Mouse (Mus musculus) limb, embryonic 15.5 days (tissue): ENCODE measurements around the gene Dtwd1. TPM values are rescaled to one million over a fixed set of nuclear protein-coding genes. Genes with fewer than 3 reads are reported as not detected.
A peak's percentile ranks its signal among the peaks of the same experiment; 100 is the strongest.

Experiments used
- ATAC-seq: fragments of 200-750 bp; cut with Nextera tagmentation; 2 replicates; pipeline ENCODE4 v1.8.0; 2017; ENCODE audit warnings: low read depth, moderate TSS enrichment; ENCODE audit not compliant: insufficient number of reproducible peaks, low FRiP score, low TSS enrichment
- H3K27ac ChIP-seq: fragments of 300-500 bp; sonication (generic); 2 replicates; pipeline ENCODE4 v1.5.1; 2015; ENCODE audit warnings: moderate library complexity, mild to moderate bottlenecking, inconsistent platforms
- H3K27me3 ChIP-seq: fragments of 300-500 bp; sonication (generic); 2 replicates; pipeline ENCODE4 v1.6.1; 2015; ENCODE audit warnings: inconsistent platforms
- H3K36me3 ChIP-seq: fragments of 300-500 bp; sonication (generic); 2 replicates; pipeline ENCODE4 v1.6.1; 2015; ENCODE audit warnings: inconsistent platforms
- H3K4me1 ChIP-seq: fragments of 300-500 bp; sonication (generic); 2 replicates; pipeline ENCODE4 v1.6.1; 2015; ENCODE audit warnings: inconsistent platforms
- H3K4me2 ChIP-seq: fragments of 300-500 bp; sonication (generic); 2 replicates; pipeline ENCODE4 v1.6.1; 2015; ENCODE audit warnings: mild to moderate bottlenecking, inconsistent platforms
- H3K4me3 ChIP-seq: fragments of 300-500 bp; sonication (generic); 2 replicates; pipeline ENCODE4 v1.5.1; 2015; ENCODE audit warnings: mild to moderate bottlenecking, inconsistent platforms
- H3K9ac ChIP-seq: fragments of 300-500 bp; sonication (generic); 2 replicates; pipeline ENCODE4 v1.6.1; 2015; ENCODE audit warnings: inconsistent platforms
- H3K9me3 ChIP-seq: fragments of 300-500 bp; sonication (generic); 2 replicates; pipeline ENCODE4 v1.6.1; 2016; ENCODE audit warnings: inconsistent platforms
- WGBS: fragments of 180-500 bp; shearing (Covaris S2); methylation state at CpG from one replicate; pipeline ENCODE4 v1.1.7; 2015; 5-methylcytosine and 5-hydroxymethylcytosine counted together
- polyA plus RNA-seq: library from polyadenylated mRNA; unstranded; fragments of >200 nt; fragmentation: Nextera tagmentation; extraction: Ambion mirVana; gene quantifications from 2 replicates; pipeline ENCODE4 v1.2.1, GENCODE M21; 2015

Dtwd1 gene
- 25.7 and 25.9 TPM in 2 replicates for polyA plus RNA-seq

DNA sequence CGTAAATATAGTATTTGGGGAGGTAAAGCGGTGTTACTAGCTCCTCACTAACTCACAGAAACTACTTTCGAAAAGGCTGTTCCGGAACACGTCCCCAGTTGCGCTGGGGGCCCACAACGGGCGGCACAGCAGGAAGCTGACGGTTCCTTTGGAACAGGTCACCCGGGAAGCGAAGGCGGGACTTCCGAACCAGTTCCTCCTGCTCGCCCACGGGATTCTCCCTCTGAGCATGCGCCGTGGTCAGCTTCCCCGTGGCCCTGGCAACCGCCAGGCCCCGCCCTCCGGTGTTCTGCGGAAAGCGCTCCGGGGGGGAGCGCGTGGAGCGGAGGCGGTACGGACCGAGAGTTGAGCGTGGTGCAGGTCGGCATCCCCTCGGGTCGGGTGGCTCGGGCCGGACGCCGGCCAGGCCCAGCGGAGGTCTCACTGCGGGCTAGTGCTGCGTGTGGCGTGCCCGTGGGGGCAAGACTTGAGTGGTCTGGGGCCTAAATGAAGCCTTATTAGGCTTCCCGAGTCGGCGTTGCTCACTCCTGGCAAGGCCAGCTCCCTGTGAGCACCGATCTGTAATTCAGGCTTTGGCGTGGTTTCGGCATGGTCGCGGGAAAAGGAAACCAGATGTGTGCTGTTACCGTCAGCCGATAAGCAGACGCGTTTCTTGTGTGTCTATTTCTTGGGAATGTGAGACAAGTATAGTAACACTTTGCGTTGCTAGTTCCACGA, at the start of gene Dtwd1, which contains the start of gene Fam227b:
Gene Dtwd1 (plus strand): TSS at position 287 of the 717 bp plus-strand sequence.
Gene Fam227b (minus strand): TSS at position 150 of the 717 bp plus-strand sequence.
- Histone ChIP-seq H3K9me3 (no peaks in the 10 kb centered on the region), H3K4me1 (peaks cover 8% of the 10 kb centered on the region; the same call in 1 of the 2 replicates), H3K4me2 (peak within 1 kb of the TSS; percentile 50), H3K36me3 (peaks cover 8% of the 10 kb centered on the region; the same call in 1 of the 2 replicates), H3K4me3 (peak within 1 kb of the TSS; percentile 75), H3K27ac (peak within 1 kb of the TSS; percentile 97), H3K27me3 (no peaks in the 10 kb centered on the region), H3K9ac (peak within 1 kb of the TSS; percentile 87)
- WGBS, result under 1% methylated on average over 56 of the region's 57 CpGs
- peak; percentile 99 for ATAC-seq

DNA sequence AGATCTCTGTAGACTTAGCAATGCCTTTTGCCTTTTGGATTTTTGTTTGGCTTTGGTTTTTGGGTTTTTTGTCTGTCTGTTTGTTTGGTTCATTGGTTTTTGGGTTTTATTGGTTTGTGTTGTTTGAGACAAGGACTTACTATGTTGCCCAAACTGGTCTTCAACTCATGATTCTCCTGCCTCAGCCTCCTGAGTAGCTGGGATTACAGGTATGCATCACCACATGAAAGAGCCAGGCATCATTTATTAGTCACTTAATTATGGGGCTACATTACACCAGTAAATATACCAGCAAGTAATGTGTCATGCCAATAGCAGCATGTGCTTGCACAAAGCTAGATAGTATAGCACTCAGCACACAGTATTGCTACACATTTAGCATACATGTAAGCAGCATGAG, 4.2 kb upstream of the Dtwd1 start:
- no peak overlapping the region for H3K4me3 ChIP-seq
- H3K9me3 ChIP-seq, result no peaks in the 10 kb centered on the region
- ATAC-seq, result no peak
- H3K27me3 ChIP-seq, result no peaks in the 10 kb centered on the region
- H3K27ac ChIP-seq, result no peak overlapping the region
- 0 out of 2 replicates have a peak, but pooled peaks cover under 1% of the 10 kb centered on the region for H3K4me1 ChIP-seq
- H3K36me3 ChIP-seq, result no peaks in the 10 kb centered on the region
- no peak overlapping the region for H3K9ac ChIP-seq
- no peak overlapping the region for H3K4me2 ChIP-seq

DNA sequence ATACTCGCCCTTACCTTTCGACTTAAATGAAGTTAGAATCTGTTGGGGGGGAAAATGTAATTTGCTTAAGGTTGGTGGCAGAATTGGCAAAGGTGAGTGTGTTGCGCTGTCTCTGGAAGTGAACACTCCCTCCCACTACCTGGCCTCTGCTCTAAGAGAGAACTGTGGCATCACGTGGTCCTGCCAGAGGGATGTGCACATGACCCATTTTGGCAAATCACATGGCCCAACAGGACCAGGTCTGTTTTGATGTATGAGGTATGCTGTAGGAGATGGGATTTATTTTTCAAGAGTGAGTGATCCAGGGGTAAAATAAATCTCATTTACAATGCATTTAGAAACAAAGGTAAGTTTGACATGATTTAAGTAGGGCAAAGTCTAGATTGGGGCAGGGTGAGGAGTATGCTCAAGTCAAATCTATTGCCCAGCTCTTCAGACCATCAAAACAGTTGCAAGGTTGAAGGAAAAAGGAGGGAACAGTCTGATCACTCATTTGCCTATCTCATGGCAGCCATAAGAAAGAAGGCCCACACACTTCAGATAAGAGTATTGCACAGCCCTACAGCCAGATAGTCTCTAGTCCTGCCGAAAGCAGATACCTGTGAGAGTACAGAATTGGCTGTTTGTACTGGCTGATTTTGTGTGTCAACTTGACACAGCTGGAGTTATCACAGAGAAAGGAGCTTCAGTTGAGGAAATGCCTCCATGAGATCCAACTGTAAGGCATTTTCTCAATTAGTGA, 13.5 kb downstream of the Dtwd1 start:
- 91% methylated on average over 5 of the region's 5 CpGs for WGBS
- Histone ChIP-seq H3K4me3 (no peak overlapping the region), H3K27me3 (no peaks in the 10 kb centered on the region), H3K27ac (no peak overlapping the region), H3K4me2 (no peak overlapping the region), H3K4me1 (no peaks in the 10 kb centered on the region), H3K9ac (no peak overlapping the region), H3K36me3 (peaks cover 31% of the 10 kb centered on the region), H3K9me3 (no peaks in the 10 kb centered on the region)
- ATAC-seq, result no peak

DNA sequence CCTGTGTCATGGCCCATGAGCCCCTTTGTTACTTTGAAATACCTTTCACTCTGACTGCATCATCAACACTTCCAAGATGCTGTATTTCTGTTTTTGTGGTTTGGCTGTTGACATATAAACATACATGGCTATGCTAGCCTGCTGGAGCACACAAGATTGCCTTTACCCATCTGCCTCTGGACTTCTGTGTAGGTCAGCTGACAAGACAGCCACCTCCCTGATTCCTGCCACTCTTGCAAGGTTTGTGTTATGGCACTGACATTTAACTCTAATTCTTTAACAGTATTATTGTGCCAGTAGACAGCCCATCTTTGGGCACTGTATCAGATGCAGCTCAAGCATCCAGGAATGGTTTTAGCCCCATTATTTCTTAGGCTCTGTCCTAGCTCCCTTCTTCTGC, 14.4 kb downstream of the Dtwd1 start:
- no peaks in the 10 kb centered on the region for H3K4me1 ChIP-seq
- H3K4me2 ChIP-seq, result no peak overlapping the region
- H3K36me3 ChIP-seq, result peaks cover 23% of the 10 kb centered on the region
- no peaks in the 10 kb centered on the region for H3K27me3 ChIP-seq
- ATAC-seq, result no peak
- H3K9me3 ChIP-seq, result no peaks in the 10 kb centered on the region
- H3K4me3 ChIP-seq, result no peak overlapping the region
- no peak overlapping the region for H3K9ac ChIP-seq
- no peak overlapping the region for H3K27ac ChIP-seq

DNA sequence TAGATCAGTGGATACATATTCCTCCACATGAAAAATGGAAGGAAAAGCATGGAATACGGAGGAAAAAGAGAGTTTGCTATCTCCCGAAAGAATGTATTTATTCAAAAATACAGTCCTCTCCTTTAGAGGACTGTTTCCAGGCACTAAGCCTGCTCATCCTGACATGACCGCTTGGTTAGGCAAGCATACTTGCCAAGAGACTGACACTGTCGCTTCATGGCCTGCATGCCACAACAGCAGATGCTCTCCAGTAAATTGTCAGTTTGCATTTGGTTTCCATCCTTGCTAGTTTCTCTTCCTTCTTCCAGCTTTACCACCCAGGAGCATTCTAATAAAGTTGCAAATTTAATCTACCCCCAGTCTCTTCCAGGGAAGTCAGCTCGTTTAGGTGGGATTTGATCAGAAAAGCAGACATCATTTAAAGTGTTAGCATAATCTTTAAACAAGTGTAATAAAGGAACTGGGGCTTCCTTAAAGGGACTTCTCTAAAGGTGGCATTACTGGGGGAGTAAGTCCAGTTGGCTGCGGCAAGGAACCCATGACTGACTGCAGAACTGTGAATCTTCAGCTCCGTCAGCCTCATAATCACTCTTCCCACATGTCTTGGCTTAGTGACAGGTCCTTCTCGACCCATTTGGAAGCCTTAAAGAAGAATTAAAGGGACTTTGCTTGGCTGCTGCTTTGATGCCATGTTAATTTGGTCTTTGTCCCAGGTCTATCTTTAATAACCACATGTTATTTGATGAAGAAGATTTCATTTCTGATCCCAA, 15.1 kb downstream of the Dtwd1 start:
- Histone ChIP-seq H3K4me2 (no peak overlapping the region), H3K36me3 (peaks cover 16% of the 10 kb centered on the region), H3K4me3 (no peak overlapping the region), H3K27me3 (no peaks in the 10 kb centered on the region), H3K9ac (no peak overlapping the region), H3K9me3 (no peaks in the 10 kb centered on the region), H3K4me1 (no peaks in the 10 kb centered on the region), H3K27ac (no peak overlapping the region)
- 82% methylated on average over 8 of the region's 8 CpGs for WGBS
- ATAC-seq, result no peak

DNA sequence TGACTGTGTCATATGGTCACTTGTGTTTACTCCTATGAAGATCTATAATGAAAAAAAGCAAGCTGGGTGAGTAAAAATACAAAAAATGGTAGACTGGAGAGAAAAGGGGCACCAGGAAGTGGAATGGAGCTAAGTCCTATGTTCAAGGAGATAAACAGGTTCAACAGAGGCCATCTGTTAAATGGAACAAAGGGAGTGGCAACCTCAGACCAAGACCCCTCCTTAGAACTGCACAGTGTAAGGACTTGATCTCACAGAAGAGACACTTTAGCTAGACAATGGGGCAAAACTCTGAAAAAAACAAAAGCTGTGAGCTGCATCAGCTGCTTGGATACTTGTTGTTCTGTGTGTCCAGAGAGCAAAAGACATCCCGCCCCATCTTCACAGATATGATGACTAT, 19.5 kb downstream of the Dtwd1 start:
- no peak overlapping the region for H3K9ac ChIP-seq
- no peaks in the 10 kb centered on the region for H3K4me1 ChIP-seq
- no peaks in the 10 kb centered on the region for H3K9me3 ChIP-seq
- ATAC-seq, result no peak
- no peaks in the 10 kb centered on the region for H3K27me3 ChIP-seq
- WGBS, result 90% methylated on average over 1 of the region's 1 CpGs
- H3K4me2 ChIP-seq, result no peak overlapping the region
- H3K36me3 ChIP-seq, result no peaks in the 10 kb centered on the region
- no peak overlapping the region for H3K4me3 ChIP-seq
- H3K27ac ChIP-seq, result no peak overlapping the region

DNA sequence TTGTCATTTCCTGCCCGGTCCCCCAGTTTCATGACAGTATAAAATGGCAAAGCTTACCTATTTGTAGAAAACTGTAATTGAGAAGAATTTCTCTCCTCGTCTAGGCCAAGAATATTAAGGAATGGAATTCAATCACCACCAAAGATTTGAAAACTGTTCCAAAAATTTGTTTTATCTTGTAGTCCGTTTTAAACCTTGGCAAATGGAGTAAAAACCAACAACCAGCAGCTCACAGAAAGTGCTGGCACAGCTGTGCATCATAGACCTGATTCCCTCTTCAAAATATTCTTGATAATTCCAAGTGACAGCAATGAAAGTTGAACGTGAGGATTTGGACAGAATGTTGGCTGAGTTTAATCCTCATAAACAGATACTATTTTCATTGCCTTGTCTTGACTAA, 39.4 kb downstream of the Dtwd1 start:
- no peak overlapping the region for H3K9ac ChIP-seq
- no peaks in the 10 kb centered on the region for H3K36me3 ChIP-seq
- no peak for ATAC-seq
- H3K4me2 ChIP-seq, result no peak overlapping the region
- no peaks in the 10 kb centered on the region for H3K9me3 ChIP-seq
- H3K27me3 ChIP-seq, result no peaks in the 10 kb centered on the region
- no peaks in the 10 kb centered on the region for H3K4me1 ChIP-seq
- WGBS, result 56% methylated on average over 4 of the region's 4 CpGs
- H3K27ac ChIP-seq, result no peak overlapping the region
- no peak overlapping the region for H3K4me3 ChIP-seq

DNA sequence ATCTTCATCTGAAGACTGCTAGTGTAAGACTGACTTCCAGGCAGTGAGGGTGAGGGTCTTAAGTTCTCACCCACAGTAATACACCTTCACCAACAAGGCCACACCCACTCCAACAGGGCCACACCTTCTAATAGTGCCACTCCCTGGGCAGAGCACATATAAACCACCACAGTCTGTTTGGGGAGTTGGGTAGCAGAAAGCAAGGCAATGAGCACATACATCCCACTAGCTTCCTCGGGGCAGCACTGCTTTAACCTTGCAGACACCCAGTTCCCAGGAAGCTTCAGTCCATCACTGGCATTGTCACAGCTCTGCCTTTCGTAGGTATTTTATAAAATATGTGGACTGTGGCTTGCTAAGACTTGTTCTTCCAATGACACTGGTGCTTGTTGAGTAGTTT, 40.2 kb downstream of the Dtwd1 start:
- WGBS, result 77% methylated on average over 2 of the region's 2 CpGs

DNA sequence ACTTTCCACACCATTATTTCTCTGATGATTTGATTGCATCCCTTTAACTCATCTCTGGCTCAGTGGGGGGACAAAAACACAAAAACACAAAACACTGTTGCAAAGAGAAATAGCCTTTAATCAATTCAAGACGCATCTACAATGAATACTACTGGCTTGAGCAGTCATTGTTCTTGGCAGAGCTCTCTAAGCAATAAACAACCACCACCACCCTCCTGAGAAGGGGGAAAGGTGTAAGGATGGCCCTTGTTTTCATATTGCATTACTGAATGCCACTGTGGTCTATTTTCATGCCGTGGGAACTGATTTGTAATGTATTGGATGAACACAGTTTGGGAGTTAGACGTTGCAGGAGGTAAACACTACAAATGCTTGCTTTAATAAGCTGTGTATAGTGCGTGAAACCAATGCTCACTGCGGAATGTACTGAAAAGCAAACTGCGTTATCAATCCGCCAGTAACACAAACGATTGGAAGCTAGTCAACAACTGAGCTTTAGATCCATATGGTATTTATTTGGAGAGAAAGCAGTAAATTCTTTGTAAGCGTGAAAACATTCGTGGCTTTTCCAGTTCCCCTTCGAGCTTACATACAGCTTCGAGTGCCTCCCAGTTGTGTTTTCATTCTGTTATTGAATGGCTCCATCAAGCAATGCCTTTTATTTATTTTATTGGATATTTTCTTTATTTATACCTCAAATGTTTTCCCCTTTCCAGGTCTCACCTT, 43.9 kb downstream of the Dtwd1 start:
- no peak for ATAC-seq
- H3K4me2 ChIP-seq, result no peak overlapping the region
- no peak overlapping the region for H3K4me3 ChIP-seq
- H3K9me3 ChIP-seq, result no peaks in the 10 kb centered on the region
- peak overlapping the region; percentile 57 for H3K27ac ChIP-seq
- no peaks in the 10 kb centered on the region for H3K4me1 ChIP-seq
- WGBS, result 40% methylated on average over 12 of the region's 12 CpGs
- no peaks in the 10 kb centered on the region for H3K27me3 ChIP-seq
- no peaks in the 10 kb centered on the region for H3K36me3 ChIP-seq
- no peak overlapping the region for H3K9ac ChIP-seq

More for the DNA sequence above, 40.2 kb downstream of the Dtwd1 start:
- Histone ChIP-seq H3K9me3 (no peaks in the 10 kb centered on the region), H3K27ac (no peak overlapping the region), H3K4me3 (no peak overlapping the region), H3K4me2 (no peak overlapping the region), H3K9ac (no peak overlapping the region), H3K27me3 (no peaks in the 10 kb centered on the region), H3K36me3 (no peaks in the 10 kb centered on the region), H3K4me1 (no peaks in the 10 kb centered on the region)
- no peak for ATAC-seq

DNA sequence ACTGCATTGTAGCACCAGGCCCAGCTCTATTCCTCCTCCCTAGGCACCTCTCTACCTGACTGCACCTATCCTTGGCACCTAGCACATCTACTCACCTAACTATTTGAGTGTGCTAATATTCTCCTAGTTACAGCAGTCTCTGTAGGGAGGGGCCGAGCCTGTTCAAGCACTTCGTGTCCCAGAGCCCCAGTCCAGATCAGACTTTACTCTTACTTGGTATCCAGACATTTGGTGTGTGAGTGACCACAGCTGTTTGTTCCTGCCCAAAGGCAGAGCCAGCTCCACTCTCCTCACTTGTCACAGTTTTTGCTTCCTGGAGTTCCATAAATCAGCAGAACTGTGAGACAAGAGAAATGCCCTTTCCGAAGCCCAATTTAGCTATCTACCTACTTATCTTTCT, 47.0 kb downstream of the Dtwd1 start:
- H3K4me2 ChIP-seq, result no peak overlapping the region
- H3K27ac ChIP-seq, result no peak overlapping the region
- no peak overlapping the region for H3K4me3 ChIP-seq
- no peak for ATAC-seq
- H3K4me1 ChIP-seq, result no peaks in the 10 kb centered on the region
- H3K36me3 ChIP-seq, result no peaks in the 10 kb centered on the region
- H3K9ac ChIP-seq, result no peak overlapping the region
- H3K27me3 ChIP-seq, result no peaks in the 10 kb centered on the region
- 77% methylated on average over 3 of the region's 3 CpGs for WGBS
- H3K9me3 ChIP-seq, result no peaks in the 10 kb centered on the region

DNA sequence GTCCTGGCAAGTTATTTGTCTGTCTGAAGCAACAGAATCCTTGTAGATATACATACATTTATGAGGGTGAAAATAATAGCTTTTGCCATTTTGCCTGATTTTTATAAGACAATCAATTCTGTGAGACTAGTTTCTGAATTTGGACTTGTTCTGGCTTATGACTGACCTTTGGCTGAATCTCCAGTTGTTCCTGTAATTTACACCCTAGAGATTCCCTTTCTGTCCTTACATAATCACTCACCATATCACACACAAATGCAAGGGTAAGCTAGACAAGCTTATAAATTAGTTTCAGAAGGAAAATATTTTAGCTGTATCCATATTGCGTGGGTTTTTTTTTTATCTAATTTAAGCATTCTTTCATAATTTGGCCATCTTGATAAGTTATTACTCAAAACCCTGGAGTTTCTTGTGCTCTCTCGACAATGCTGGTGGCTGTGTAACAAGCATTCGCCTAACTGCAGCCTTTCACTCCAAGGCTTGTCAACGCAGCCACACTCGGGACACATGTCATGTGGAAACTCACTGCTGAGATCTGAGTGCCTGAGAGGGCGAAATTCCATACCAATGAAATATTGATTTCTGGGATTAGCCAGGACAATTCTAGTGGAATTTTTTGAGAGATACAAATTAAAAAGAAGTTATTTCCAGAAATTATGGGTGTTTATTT, 59.2 kb downstream of the Dtwd1 start:
- WGBS, result 81% methylated on average over 6 of the region's 6 CpGs
- Histone ChIP-seq H3K27me3 (no peaks in the 10 kb centered on the region), H3K36me3 (no peaks in the 10 kb centered on the region), H3K4me1 (no peaks in the 10 kb centered on the region), H3K4me2 (no peak overlapping the region), H3K27ac (no peak overlapping the region), H3K4me3 (no peak overlapping the region), H3K9ac (no peak overlapping the region), H3K9me3 (no peaks in the 10 kb centered on the region)
- no peak for ATAC-seq
